ENCODE assay signal across 8 mouse cellular contexts in genomic region chr13:46534171-46534968, GRCm38 (mm10). TPM values are rescaled to one million over a fixed set of nuclear protein-coding genes. Genes with fewer than 3 reads are reported as not detected.
A peak's percentile ranks its signal among the peaks of the same experiment; 100 is the strongest.
DNase-seq lines count a peak whose midpoint lies in the region; ATAC-seq and TF ChIP-seq lines count a peak whose summit lies in the region.

No protein-coding gene starts in this region.

- H3K27ac ChIP-seq in embryonic facial prominence, embryonic 11.5 days (replicated peaks; ENCODE audit: low read depth, low read length): no peak overlapping the region
- no peak overlapping the region for H3K27ac ChIP-seq in hindbrain, embryonic 12.5 days
- no peak overlapping the region for H3K27ac ChIP-seq in midbrain, postnatal 0 days (ENCODE audit: low read depth, low read length)

- no peaks in the 10 kb centered on the region for H3K27me3 ChIP-seq in embryonic facial prominence, embryonic 11.5 days (ENCODE audit: control insufficient read depth, insufficient read depth, low read length)
- H3K27me3 ChIP-seq in hindbrain, embryonic 12.5 days: 0 out of 2 replicates have a peak, but pooled peaks cover 4% of the 10 kb centered on the region
- H3K27me3 ChIP-seq in midbrain, postnatal 0 days (ENCODE audit: insufficient read depth, low read length): no peaks in the 10 kb centered on the region

- H3K4me3 ChIP-seq in embryonic facial prominence, embryonic 11.5 days (ENCODE audit: low read depth, low read length): no peak overlapping the region
- no peak overlapping the region for H3K4me3 ChIP-seq in hindbrain, embryonic 12.5 days
- H3K4me3 ChIP-seq in midbrain, postnatal 0 days (ENCODE audit: low read depth, low read length): no peak overlapping the region

- H3K4me2 ChIP-seq in embryonic facial prominence, embryonic 11.5 days (ENCODE audit: low read depth, low read length): no peak overlapping the region; the same call in none of the 2 replicates
- peak overlapping the region; percentile 14 for H3K4me2 ChIP-seq in hindbrain, embryonic 12.5 days (replicated peaks)
- peak overlapping the region; percentile 28 for H3K4me2 ChIP-seq in midbrain, postnatal 0 days (ENCODE audit: low read depth, low read length, poor library complexity, severe bottlenecking)

- H3K9me3 ChIP-seq in embryonic facial prominence, embryonic 11.5 days (replicated peaks; ENCODE audit: control insufficient read depth, low read length): no peaks in the 10 kb centered on the region
- H3K9me3 ChIP-seq in hindbrain, embryonic 12.5 days (replicated peaks): no peaks in the 10 kb centered on the region
- no peaks in the 10 kb centered on the region for H3K9me3 ChIP-seq in midbrain, postnatal 0 days (ENCODE audit: low read length)

- H3K4me1 ChIP-seq in embryonic facial prominence, embryonic 11.5 days (ENCODE audit: control insufficient read depth, insufficient read depth, low read length): peaks cover 5% of the 10 kb centered on the region; the same call in 1 of the 2 replicates
- H3K4me1 ChIP-seq in hindbrain, embryonic 12.5 days: peaks cover 13% of the 10 kb centered on the region
- peaks cover 5% of the 10 kb centered on the region; the same call in 1 of the 2 replicates for H3K4me1 ChIP-seq in midbrain, postnatal 0 days (ENCODE audit: insufficient read depth, low read length)

- DNase-seq in cerebellum, postnatal 14 days: peak; percentile 15 to 33
- no peak for DNase-seq in cerebellum, adult 8-10 months
- peak; percentile 53 for DNase-seq in embryonic facial prominence, embryonic 11.5 days (ENCODE audit: low spot score)
- DNase-seq in midbrain, postnatal 0 days (ENCODE audit: low spot score): peak; percentile 64
- DNase-seq in right cerebral cortex, adult 18-20 months: no peak
- DNase-seq in layer of hippocampus, postnatal 14 days (ENCODE audit: low spot score in 2 of 2): no peak
- no peak for DNase-seq in right cerebral cortex, postnatal 36 days (ENCODE audit: low spot score in 2 of 2)

- H3K36me3 ChIP-seq in embryonic facial prominence, embryonic 11.5 days (replicated peaks; ENCODE audit: control insufficient read depth, insufficient read depth, low read depth, low read length): no peaks in the 10 kb centered on the region
- no peaks in the 10 kb centered on the region for H3K36me3 ChIP-seq in hindbrain, embryonic 12.5 days
- no peaks in the 10 kb centered on the region for H3K36me3 ChIP-seq in midbrain, postnatal 0 days (ENCODE audit: insufficient read depth, low read length)

- TF ChIP-seq CTCF in midbrain, postnatal 0 days (IDR thresholded peaks at IDR 0.05): no peak

- no peak overlapping the region for H3K9ac ChIP-seq in embryonic facial prominence, embryonic 11.5 days (replicated peaks; ENCODE audit: low read length)
- H3K9ac ChIP-seq in hindbrain, embryonic 12.5 days: no peak overlapping the region
- no peak overlapping the region for H3K9ac ChIP-seq in midbrain, postnatal 0 days (replicated peaks; ENCODE audit: low read length, poor library complexity, severe bottlenecking)

- WGBS in embryonic facial prominence, embryonic 11.5 days: 8% methylated on average over 11 of the region's 11 CpGs
- WGBS in hindbrain, embryonic 12.5 days: 15% methylated on average over 11 of the region's 11 CpGs
- 9% methylated on average over 11 of the region's 11 CpGs for WGBS in midbrain, postnatal 0 days

- ATAC-seq in embryonic facial prominence, embryonic 11.5 days (replicated peaks; ENCODE audit: insufficient number of reproducible peaks, low FRiP score, low TSS enrichment, low read depth): peak; percentile 65
- ATAC-seq in hindbrain, embryonic 12.5 days (ENCODE audit: low FRiP score): peak; percentile 73
- peak; percentile 44 for ATAC-seq in midbrain, postnatal 0 days (ENCODE audit: low FRiP score)

RNA-seq across cellular contexts. Expression of gene Cap2, which starts 32.7 kb away (rescaled TPM):
- polyA plus RNA-seq in embryonic facial prominence, embryonic 11.5 days (2014; fragmentation: Nextera tagmentation; extraction: Ambion mirVana): 7.9 and 8.8 TPM in 2 replicates
- 9.4 and 10.2 TPM in 2 replicates for polyA plus RNA-seq in hindbrain, embryonic 12.5 days (2016; fragmentation: Nextera tagmentation; extraction: Ambion mirVana)
- 17.5 and 21.9 TPM in 2 replicates for total RNA-seq in midbrain, postnatal 0 days (2014; rRNA removed)
- 11.7 and 13.1 TPM in 2 replicates for polyA plus RNA-seq in midbrain, postnatal 0 days (2015; fragmentation: Nextera tagmentation; extraction: Ambion mirVana)
- 100 to 1,000 TPM; 131 to 140 TPM for total RNA-seq in layer of hippocampus, postnatal 14 days (2021)

Comparison
In these comparisons a context has a peak if more than half of its experiments do, and no peak if none do; other contexts are left out.
1. DNase-seq: peak in cerebellum, postnatal 14 days (2 of 2), embryonic facial prominence, embryonic 11.5 days (single experiment) and midbrain, postnatal 0 days (single experiment); none in cerebellum, adult 8-10 months (single experiment), right cerebral cortex, adult 18-20 months (single experiment), layer of hippocampus, postnatal 14 days (0 of 2) and right cerebral cortex, postnatal 36 days (0 of 2).
2. Peak in every context shown above with its lines, with median percentiles within 50 percentile points of each other: ATAC-seq.